Mouse (Mus musculus) layer of hippocampus, adult 6 months (tissue): ENCODE measurements around the gene Tulp4. TPM values are rescaled to one million over a fixed set of nuclear protein-coding genes. Genes with fewer than 3 reads are reported as not detected.

Experiments used
- long read RNA-seq, 2 experiments: library from polyadenylated mRNA; unstranded; transcript quantifications; one replicate each; pipeline ENCODE4 v2.0.0; 2019 to 2020
- microRNA-seq: library from miRNA; unstranded; fragments of <30 nt; microRNA quantifications from one replicate; pipeline ENCODE4 v1.2.0, GENCODE M21; 2020
- polyA plus RNA-seq: library from polyadenylated mRNA; unstranded; fragments of <200 nt; fragmentation: Nextera tagmentation; gene quantifications from 2 replicates; pipeline ENCODE4 v1.2.3, GENCODE M21; 2021

Tulp4 gene
- 35.5 and 42.7 TPM in 2 replicates for polyA plus RNA-seq
- long read RNA-seq, experiment 1, transcript Tulp4-212 (2 exons, 1,718 nt): major isoform, 5 of 53 reads
- long read RNA-seq, experiment 1, partial matches to known transcripts: 6 of 53 reads
- long read RNA-seq, experiment 1, other reads (novel, unspliced or antisense): 42 of 53 reads
- long read RNA-seq, experiment 2, transcript Tulp4-208 (2 exons, 3,147 nt): major isoform, 14 of 125 reads
- long read RNA-seq, experiment 2, transcript Tulp4-212 (2 exons, 1,718 nt): minor isoform, 7 of 125 reads
- long read RNA-seq, experiment 2, partial matches to known transcripts: 87 of 125 reads
- long read RNA-seq, experiment 2, other reads (novel, unspliced or antisense): 17 of 125 reads

DNA sequence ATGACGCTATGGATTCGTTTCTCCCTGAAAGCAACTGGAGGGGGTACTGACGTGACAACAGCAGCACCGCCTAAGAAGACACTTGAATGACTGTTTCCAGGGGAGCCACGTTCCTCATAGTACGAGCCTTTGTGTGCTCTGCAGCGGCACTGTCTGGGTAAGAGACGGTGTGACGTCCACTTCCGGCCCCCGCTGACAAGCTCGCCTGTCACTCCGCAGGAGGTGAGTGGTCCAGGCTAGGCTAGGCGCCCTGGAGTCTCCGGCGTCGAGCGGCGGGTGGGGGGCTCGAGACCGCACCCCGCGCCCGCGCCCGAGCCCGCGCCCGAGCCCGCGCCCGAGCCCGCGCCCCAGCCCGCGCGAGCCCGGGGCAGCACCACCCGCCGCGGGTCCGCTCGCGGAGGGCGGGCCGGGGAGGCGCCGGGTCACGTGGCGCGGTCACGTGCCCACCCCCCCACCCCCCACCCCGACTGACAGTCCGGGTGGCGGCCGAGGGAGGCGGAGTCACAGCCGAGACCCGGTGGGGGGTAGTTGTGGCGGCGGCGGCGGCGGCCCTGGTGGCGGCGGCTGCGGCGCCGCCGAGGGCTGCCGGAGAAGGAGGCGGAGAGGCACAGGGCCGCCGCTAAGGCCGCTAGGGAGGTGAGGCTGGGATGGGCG, at the start of gene Tulp4:
Gene Tulp4, plus strand, starts transcription at position 77 of the 654 bp plus-strand sequence.

GRCm38 (mm10) chr17:6079287-6080122, 26.7 kb upstream of the Tulp4 start, which contains the start of the genes Serac1 and Gtf2h5:
Serac1 (minus strand) TSS chr17:6079741.
Gtf2h5 (plus strand) TSS chr17:6079786.

GRCm38 (mm10) chr17:6256400-6257069, 150.3 kb downstream of the Tulp4 start, which contains the start of gene Tmem181a:
Tmem181a (plus strand) TSS chr17:6256860.

Small RNAs within 50 kb of the gene (microRNA-seq; reads per million reads assigned to microRNA genes)
- not detected for gene Gm22774

Other genes starting within 250 kb of the Tulp4 start
- 14.4 and 17.8 TPM in 2 replicates for gene Synj2, start 165.2 kb upstream of the Tulp4 start, polyA plus RNA-seq
- gene Serac1, start 26.7 kb upstream of the Tulp4 start, polyA plus RNA-seq: 2.5 and 2.8 TPM in 2 replicates
- 242 and 246 TPM in 2 replicates for gene Gtf2h5, start 26.7 kb upstream of the Tulp4 start, polyA plus RNA-seq
- 32.4 and 33.2 TPM in 2 replicates for gene Tmem181a, start 150.4 kb downstream of the Tulp4 start, polyA plus RNA-seq
- 7.2 and 10.8 TPM in 2 replicates for gene Dynlt1a, start 211.1 kb downstream of the Tulp4 start, polyA plus RNA-seq